15 mouse cellular contexts compared by ENCODE assay signal in genomic region chr16:57484043-57484795, GRCm38 (mm10).
DNase-seq lines count a peak whose midpoint lies in the region; ATAC-seq and TF ChIP-seq lines count a peak whose summit lies in the region.
"Had no signal": no experiment of that assay in that cellular context is flagged by ENCODE, and none has a peak within 500 bp of the region (broad histone marks: within the 10 kb centered on the region; RNA-seq: fewer than 3 reads in every experiment).

No protein-coding gene starts in this region.

- H3K4me2 ChIP-seq in heart, embryonic 16.5 days (ENCODE audit: low read depth, low read length), result no peak overlapping the region
- H3K4me2 ChIP-seq in lung, postnatal 0 days (replicated peaks; ENCODE audit: low read depth, low read length), result no peak overlapping the region
- no peak overlapping the region for H3K4me2 ChIP-seq in limb, embryonic 15.5 days
- H3K4me2 ChIP-seq: liver, embryonic 12.5 days had no signal

- H3K27me3 ChIP-seq in heart, embryonic 16.5 days (ENCODE audit: control insufficient read depth, insufficient read depth, low read length), result no peaks in the 10 kb centered on the region
- no peaks in the 10 kb centered on the region for H3K27me3 ChIP-seq in lung, postnatal 0 days (replicated peaks; ENCODE audit: insufficient read depth, low read length)
- no peaks in the 10 kb centered on the region for H3K27me3 ChIP-seq in limb, embryonic 15.5 days
- H3K27me3 ChIP-seq: liver, embryonic 12.5 days; megakaryocyte, embryonic 14.5 days had no signal

- DNase-seq in heart, adult 9 months (ENCODE audit: low spot score in 2 of 2), result no peak
- peak; percentile 53 for DNase-seq in lung, postnatal 0 days (ENCODE audit: low spot score)
- no peak for DNase-seq in lung, postnatal 14 days
- no peak for DNase-seq in frontal cortex, postnatal 14 days (ENCODE audit: low spot score in 2 of 2)
- no peak for DNase-seq in ovary, postnatal 14 days (ENCODE audit: low spot score)
- DNase-seq: adrenal gland, postnatal 36 days; heart, postnatal 4 days; kidney, postnatal 14 days; layer of hippocampus, postnatal 36 days had no signal

- no peaks in the 10 kb centered on the region for H3K9me3 ChIP-seq in heart, embryonic 16.5 days (replicated peaks; ENCODE audit: control insufficient read depth, low read length)
- H3K9me3 ChIP-seq in lung, postnatal 0 days (ENCODE audit: low read length), result no peaks in the 10 kb centered on the region
- H3K9me3 ChIP-seq in limb, embryonic 15.5 days, result no peaks in the 10 kb centered on the region
- H3K9me3 ChIP-seq: G1E; liver, embryonic 12.5 days; megakaryocyte, embryonic 14.5 days had no signal

- peak; percentile 40; the same call in 1 of the 2 replicates for TF ChIP-seq EP300 in lung, postnatal 0 days (IDR thresholded peaks at IDR 0.05)

- no peaks in the 10 kb centered on the region for H3K36me3 ChIP-seq in heart, embryonic 16.5 days (ENCODE audit: control insufficient read depth, insufficient read depth)
- no peaks in the 10 kb centered on the region for H3K36me3 ChIP-seq in lung, postnatal 0 days (ENCODE audit: insufficient read depth, low read length)
- H3K36me3 ChIP-seq in limb, embryonic 15.5 days, result no peaks in the 10 kb centered on the region
- H3K36me3 ChIP-seq: liver, embryonic 12.5 days had no signal

- 0 out of 2 replicates have a peak, but pooled peaks have one; percentile 47 for ATAC-seq in heart, embryonic 16.5 days (replicated peaks; ENCODE audit: extremely low read depth, insufficient read depth, low FRiP score)
- ATAC-seq in lung, postnatal 0 days, result peak; percentile 70
- ATAC-seq in limb, embryonic 15.5 days (ENCODE audit: insufficient number of reproducible peaks, low FRiP score, low TSS enrichment, low read depth), result peak; percentile 85
- ATAC-seq: forebrain, embryonic 16.5 days; liver, embryonic 12.5 days had no signal

- WGBS in heart, embryonic 16.5 days, result 66% methylated on average over 12 of the region's 12 CpGs
- WGBS in lung, postnatal 0 days, result 42% methylated on average over 12 of the region's 12 CpGs
- WGBS in limb, embryonic 15.5 days, result 41% methylated on average over 12 of the region's 12 CpGs

- peaks cover 22% of the 10 kb centered on the region for H3K4me1 ChIP-seq in heart, embryonic 16.5 days (ENCODE audit: control insufficient read depth, insufficient read depth, low read length)
- no peaks in the 10 kb centered on the region for H3K4me1 ChIP-seq in lung, postnatal 0 days (ENCODE audit: insufficient read depth, low read depth, low read length)
- peaks cover 18% of the 10 kb centered on the region for H3K4me1 ChIP-seq in limb, embryonic 15.5 days

- no peak overlapping the region for H3K4me3 ChIP-seq in heart, embryonic 16.5 days (ENCODE audit: low read length)
- H3K4me3 ChIP-seq in lung, postnatal 0 days (ENCODE audit: low read depth, low read length), result no peak overlapping the region
- H3K4me3 ChIP-seq in limb, embryonic 15.5 days, result no peak overlapping the region
- H3K4me3 ChIP-seq: liver, embryonic 12.5 days had no signal

- no peak overlapping the region for H3K9ac ChIP-seq in heart, embryonic 16.5 days (ENCODE audit: low read length)
- no peak overlapping the region for H3K9ac ChIP-seq in lung, postnatal 0 days (replicated peaks; ENCODE audit: low read depth)
- H3K9ac ChIP-seq in limb, embryonic 15.5 days, result no peak overlapping the region
- H3K9ac ChIP-seq: liver, embryonic 12.5 days had no signal

- H3K27ac ChIP-seq in heart, embryonic 16.5 days (ENCODE audit: low read length), result peak overlapping the region; percentile 51; the same call in 1 of the 2 replicates
- H3K27ac ChIP-seq in lung, postnatal 0 days (ENCODE audit: low read length), result no peak overlapping the region
- H3K27ac ChIP-seq in limb, embryonic 15.5 days, result peak overlapping the region; percentile 28; the same call in 1 of the 2 replicates
- H3K27ac ChIP-seq: liver, embryonic 12.5 days had no signal

- no peak for TF ChIP-seq CTCF in lung, postnatal 0 days (IDR thresholded peaks at IDR 0.05)
